Mouse (Mus musculus) C2C12 (cell line): ENCODE data around the gene Mboat2.

Source experiments
- CTCF ChIP-seq: IDR thresholded peaks from one replicate; pipeline ENCODE4 v1.5.1; 2011; ENCODE audit not compliant: control insufficient read depth, insufficient read depth, insufficient read length
- MAX ChIP-seq: IDR thresholded peaks from one replicate; pipeline ENCODE4 v1.6.1; 2011; ENCODE audit warnings: mild to moderate bottlenecking, control low read depth

DNA sequence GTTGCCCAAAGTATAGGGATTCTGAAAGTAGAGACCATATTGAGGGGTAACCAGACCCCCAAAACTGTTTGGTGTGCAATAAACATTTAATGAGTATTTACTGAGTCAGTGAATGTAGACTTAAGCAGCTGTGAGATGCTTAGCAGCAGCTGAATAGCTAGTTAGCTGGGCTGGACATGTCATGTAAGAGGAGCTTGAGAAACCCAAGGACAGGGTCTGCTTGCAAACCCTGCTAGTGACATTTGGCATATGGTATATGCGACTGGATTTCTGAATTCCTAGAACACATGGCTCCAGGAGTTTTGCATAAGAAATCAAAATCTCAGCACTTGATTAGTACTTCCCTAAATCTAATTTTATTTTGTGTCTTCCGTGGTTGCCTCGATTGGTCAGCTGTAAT lies 52.6 kb downstream of the Mboat2 start:
- TF ChIP-seq CTCF (no peak), MAX (no peak)
